Comparison of ENCODE assay signal across 12 mouse cellular contexts in the genomic region with DNA sequence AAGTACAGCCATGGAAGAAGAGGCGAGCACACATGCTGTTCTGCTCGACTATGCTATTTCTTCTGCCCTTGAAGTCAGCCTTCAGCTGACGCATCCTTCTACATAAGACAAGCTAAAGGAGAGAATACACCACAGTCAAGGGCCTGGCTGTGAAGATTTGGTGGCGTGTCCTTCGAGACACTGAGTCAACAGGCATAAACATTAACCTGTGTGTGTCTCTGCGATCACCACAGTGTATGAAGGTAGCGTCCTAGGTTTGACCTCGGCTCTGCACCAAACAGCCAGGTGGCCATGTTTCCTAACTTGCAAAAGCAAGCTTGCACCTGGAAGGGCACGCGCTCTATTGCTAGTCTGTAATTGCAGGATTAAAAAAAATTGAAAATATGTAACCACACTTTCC.
DNase-seq lines count a peak whose midpoint lies in the region; ATAC-seq and TF ChIP-seq lines count a peak whose summit lies in the region.
"Had no signal": no experiment of that assay in that cellular context is flagged by ENCODE, and none has a peak within 500 bp of the region (broad histone marks: within the 10 kb centered on the region; RNA-seq: fewer than 3 reads in every experiment).

No protein-coding gene starts in this region.

- ATAC-seq in intestine, embryonic 14.5 days (replicated peaks; ENCODE audit: low FRiP score, low TSS enrichment, low read depth): 0 out of 2 replicates have a peak, but pooled peaks have one; percentile 42

- peak overlapping the region; percentile 67 for H3K27ac ChIP-seq in gastrocnemius, adult 2 months
- H3K27ac ChIP-seq in CH12.LX (ENCODE audit: insufficient read depth, low read depth): no peak overlapping the region
- 0 out of 2 replicates have a peak overlapping the region, but pooled peaks have one; percentile 2 for H3K27ac ChIP-seq in intestine, embryonic 14.5 days (ENCODE audit: low read depth)
- H3K27ac ChIP-seq: hindbrain, embryonic 13.5 days had no signal

- H3K4me1 ChIP-seq in CH12.LX (ENCODE audit: control insufficient read depth in 1 of 2, insufficient read depth in 2 of 2): peaks cover 11 to 24% of the 10 kb centered on the region in 2 experiments
- H3K4me1 ChIP-seq in intestine, embryonic 14.5 days (replicated peaks; ENCODE audit: control insufficient read depth, insufficient read depth, low read length): peaks cover 17% of the 10 kb centered on the region

- dilution Hi-C loops in CH12.LX (cut with MboI; ENCODE audit: extremely low pct_ligation_motif_present, extremely low pct_unique_long_range_greater_than_20kb, low sequenced_read_pairs): no loop called here

- H3K36me3 ChIP-seq in CH12.LX (replicated peaks in 1 of 2; ENCODE audit: control insufficient read depth in 1 of 2, insufficient read depth in 1 of 2, low read length in 1 of 2): no peaks in the 10 kb centered on the region
- H3K36me3 ChIP-seq in intestine, embryonic 14.5 days (ENCODE audit: control insufficient read depth, insufficient read depth, low read length): no peaks in the 10 kb centered on the region
- H3K36me3 ChIP-seq: heart, embryonic 12.5 days; hindbrain, embryonic 13.5 days had no signal

- no peak for TF ChIP-seq RAD21 in CH12.LX (IDR thresholded peaks at IDR 0.05; ENCODE audit: low read depth, low read length)

- in situ Hi-C loops in CH12.LX (cut with MboI; ENCODE audit: low pct_ligation_motif_present, low pct_unique_long_range_greater_than_20kb, low sequenced_read_pairs): no loop called here

- no peak for DNase-seq in gastrocnemius, adult 2 months
- DNase-seq in gastrocnemius, postnatal 4 days (ENCODE audit: low spot score in 2 of 2): no peak
- no peak for DNase-seq in CH12.LX (ENCODE audit: extremely low read depth)
- peak; percentile 53 for DNase-seq in intestine, embryonic 14.5 days (ENCODE audit: low spot score)
- peak; percentile 21 for DNase-seq in kidney, postnatal 10 days
- no peak for DNase-seq in MN1 (ENCODE audit: low spot score)
- DNase-seq in gastrocnemius, postnatal 10 days: no peak
- no peak for DNase-seq in urinary bladder, postnatal 25 days (ENCODE audit: low spot score)
- DNase-seq: liver; thymus, adult 18-20 months had no signal

- H3K4me2 ChIP-seq in CH12.LX (ENCODE audit: insufficient read depth, low read depth, poor library complexity, severe bottlenecking): peak overlapping the region; percentile 3; the same call in 1 of the 2 replicates
- no peak overlapping the region for H3K4me2 ChIP-seq in intestine, embryonic 14.5 days (ENCODE audit: low read length)
- H3K4me2 ChIP-seq: heart, embryonic 12.5 days; hindbrain, embryonic 13.5 days had no signal

- no peaks in the 10 kb centered on the region for H3K79me2 ChIP-seq in CH12.LX (replicated peaks; ENCODE audit: control insufficient read depth, extremely low read depth, insufficient read depth, poor library complexity, severe bottlenecking)

- TF ChIP-seq POLR2A in CH12.LX (IDR thresholded peaks at IDR 0.05; ENCODE audit: low read depth, low read length): no peak

- 66% methylated on average over 10 of the region's 10 CpGs for WGBS in intestine, embryonic 14.5 days

- H3K9ac ChIP-seq in CH12.LX (ENCODE audit: insufficient read depth, low read depth): no peak overlapping the region
- H3K9ac ChIP-seq in intestine, embryonic 14.5 days (ENCODE audit: low read length): no peak overlapping the region
- H3K9ac ChIP-seq: heart, embryonic 12.5 days; hindbrain, embryonic 13.5 days had no signal

- intact Hi-C loops in gastrocnemius, adult 2 months (cut with DNase I): no loop called here

- no peaks in the 10 kb centered on the region for H3K9me3 ChIP-seq in CH12.LX (replicated peaks; ENCODE audit: low read length)
- no peaks in the 10 kb centered on the region for H3K9me3 ChIP-seq in intestine, embryonic 14.5 days (ENCODE audit: control insufficient read depth, low read length)
- H3K9me3 ChIP-seq: heart, embryonic 12.5 days; hindbrain, embryonic 13.5 days had no signal

- TF ChIP-seq CTCF in gastrocnemius, adult 2 months (IDR thresholded peaks at IDR 0.05): no peak
- TF ChIP-seq CTCF in CH12.LX (conservative IDR thresholded peaks at IDR 0.05 in 1 of 2, IDR thresholded peaks at IDR 0.05 in 1 of 2; ENCODE audit: low read depth in 2 of 2, low read length in 2 of 2): no peak

- peak overlapping the region; percentile 11 for H3K4me3 ChIP-seq in gastrocnemius, adult 2 months
- no peak overlapping the region for H3K4me3 ChIP-seq in CH12.LX (replicated peaks in 1 of 3; ENCODE audit: low read depth in 2 of 3, low read length in 2 of 3, poor library complexity in 1 of 3)
- H3K4me3 ChIP-seq in intestine, embryonic 14.5 days (ENCODE audit: low read depth, low read length): no peak overlapping the region
- H3K4me3 ChIP-seq: heart, embryonic 12.5 days; hindbrain, embryonic 13.5 days had no signal

- no peaks in the 10 kb centered on the region for H3K27me3 ChIP-seq in CH12.LX (replicated peaks)
- H3K27me3 ChIP-seq in intestine, embryonic 14.5 days (replicated peaks; ENCODE audit: control insufficient read depth, insufficient read depth, low read length): no peaks in the 10 kb centered on the region
- H3K27me3 ChIP-seq: heart, embryonic 12.5 days; hindbrain, embryonic 13.5 days had no signal

- no peak for TF ChIP-seq EP300 in CH12.LX (IDR thresholded peaks at IDR 0.05; ENCODE audit: low read length)

TF ChIP-seq in CH12.LX, 34 proteins besides CTCF, POLR2A, EP300 and RAD21:
- no peak for TF ChIP-seq SIN3A (IDR thresholded peaks at IDR 0.05; ENCODE audit: low read length)
- no peak for TF ChIP-seq MAZ (IDR thresholded peaks at IDR 0.05; ENCODE audit: low read depth, low read length)
- no peak for TF ChIP-seq CHD2 (IDR thresholded peaks at IDR 0.05; ENCODE audit: low read length)
- no peak for TF ChIP-seq KAT2A (IDR thresholded peaks at IDR 0.05; ENCODE audit: insufficient replicate concordance, low read length)
- TF ChIP-seq UBTF (IDR thresholded peaks at IDR 0.05; ENCODE audit: low read depth, low read length): no peak
- TF ChIP-seq SMC3 (IDR thresholded peaks at IDR 0.05; ENCODE audit: low read depth, low read length): no peak
- no peak for TF ChIP-seq JUN (IDR thresholded peaks at IDR 0.05; ENCODE audit: insufficient read depth, low read depth, low read length)
- TF ChIP-seq ELF1 (IDR thresholded peaks at IDR 0.05; ENCODE audit: low read depth, low read length): no peak
- TF ChIP-seq ETS1 (conservative IDR thresholded peaks at IDR 0.05; ENCODE audit: low read depth, low read length): no peak
- no peak for TF ChIP-seq ZMIZ1 (IDR thresholded peaks at IDR 0.05; ENCODE audit: low read depth, low read length)
- no peak for TF ChIP-seq NELFE (IDR thresholded peaks at IDR 0.05; ENCODE audit: low read depth, low read length)
- TF ChIP-seq USF1 (IDR thresholded peaks at IDR 0.05; ENCODE audit: low read depth, low read length): no peak
- TF ChIP-seq BHLHE40 (IDR thresholded peaks at IDR 0.05; ENCODE audit: low read depth, low read length): no peak
- no peak for TF ChIP-seq HCFC1 (IDR thresholded peaks at IDR 0.05; ENCODE audit: low read depth, low read length)
- TF ChIP-seq ZNF384 (IDR thresholded peaks at IDR 0.05; ENCODE audit: low read depth, low read length): no peak
- TF ChIP-seq POLR2AphosphoS2 (IDR thresholded peaks at IDR 0.05; ENCODE audit: low read depth, low read length): no peak
- TF ChIP-seq ZC3H11A (IDR thresholded peaks at IDR 0.05; ENCODE audit: low read depth, low read length): no peak
- no peak for TF ChIP-seq MAX (IDR thresholded peaks at IDR 0.05; ENCODE audit: low read length)
- TF ChIP-seq ZKSCAN1 (IDR thresholded peaks at IDR 0.05; ENCODE audit: borderline replicate concordance, low read depth, low read length): no peak
TF ChIP-seq in CH12.LX: peak in this region for 0.

Comparison
In these comparisons a context has a peak if more than half of its experiments do, and no peak if none do; other contexts are left out.
1. DNase-seq: peak in intestine, embryonic 14.5 days (single experiment) and kidney, postnatal 10 days (single experiment); none in gastrocnemius, adult 2 months (single experiment), gastrocnemius, postnatal 4 days (0 of 2), CH12.LX (single experiment), MN1 (single experiment), gastrocnemius, postnatal 10 days (single experiment) and urinary bladder, postnatal 25 days (single experiment).